Mouse (Mus musculus) heart, postnatal 0 days (tissue): ENCODE measurements around the gene Lemd1. TPM values are rescaled to one million over a fixed set of nuclear protein-coding genes. Genes with fewer than 3 reads are reported as not detected.

Experiments
- ATAC-seq: fragments of 200-750 bp; cut with Nextera tagmentation; 2 replicates; pipeline ENCODE4 v1.8.0; 2017; ENCODE audit warnings: low read depth, moderate number of reproducible peaks, moderate library complexity; ENCODE audit not compliant: insufficient read depth
- DNase-seq: peaks from one replicate; pipeline ENCODE4 v3.0.0-alpha.2; 2016; ENCODE audit warnings: low spot score
- H3K27ac ChIP-seq: fragments of 300-500 bp; sonication (generic); 2 replicates; pipeline ENCODE4 v1.5.1; 2014; ENCODE audit warnings: low read depth, mild to moderate bottlenecking
- H3K27me3 ChIP-seq: fragments of 300-500 bp; sonication (generic); 2 replicates; pipeline ENCODE4 v1.6.1; 2014; ENCODE audit warnings: low read length, mixed read lengths; ENCODE audit not compliant: control insufficient read depth, insufficient read depth
- H3K36me3 ChIP-seq: fragments of 300-500 bp; sonication (generic); replicated peaks from 2 replicates; pipeline ENCODE4 v1.6.1; 2014; ENCODE audit warnings: low read length, mixed read lengths; ENCODE audit not compliant: control insufficient read depth, insufficient read depth
- H3K4me1 ChIP-seq: fragments of 300-500 bp; sonication (generic); 2 replicates; pipeline ENCODE4 v1.6.1; 2014; ENCODE audit warnings: antibody characterized with exemption; ENCODE audit not compliant: control insufficient read depth, insufficient read depth
- H3K4me2 ChIP-seq: fragments of 300-500 bp; sonication (generic); 2 replicates; pipeline ENCODE4 v1.6.1; 2014; ENCODE audit warnings: low read depth, mild to moderate bottlenecking, low read length, moderate library complexity
- H3K4me3 ChIP-seq: fragments of 300-500 bp; sonication (generic); 2 replicates; pipeline ENCODE4 v1.5.1; 2014; ENCODE audit warnings: low read depth, low read length
- H3K9ac ChIP-seq: fragments of 300-500 bp; sonication (generic); replicated peaks from 2 replicates; pipeline ENCODE4 v1.6.1; 2014; ENCODE audit warnings: low read depth, low read length, mixed read lengths
- H3K9me3 ChIP-seq: fragments of 300-500 bp; sonication (generic); replicated peaks from 2 replicates; pipeline ENCODE4 v1.6.1; 2016; ENCODE audit warnings: low read length; ENCODE audit not compliant: control insufficient read depth
- EP300 ChIP-seq: IDR thresholded peaks from 2 replicates; pipeline ENCODE4 v1.6.1; 2016; ENCODE audit warnings: antibody characterized with exemption, low read depth
- WGBS: fragments of 180-500 bp; shearing (Covaris S2); extraction: QIAGEN DNeasy Blood & Tissue Kit; methylation state at CpG from one replicate; pipeline ENCODE4 v1.1.7; 2014; 5-methylcytosine and 5-hydroxymethylcytosine counted together
- microRNA counts: library from miRNA; unstranded; fragments of <30 nt; microRNA quantifications from one replicate; lab custom pipeline; 2015
- microRNA-seq: library from miRNA; unstranded; fragments of <30 nt; microRNA quantifications from one replicate; pipeline ENCODE4, GENCODE M21; 2016
- polyA plus RNA-seq: library from polyadenylated mRNA; unstranded; fragments of >200 nt; fragmentation: Nextera tagmentation; extraction: Ambion mirVana; gene quantifications from 2 replicates; pipeline ENCODE4 v1.2.1, GENCODE M21; 2015
- total RNA-seq: library from RNA; depleted of rRNA; stranded (reverse); fragments of >200 nt; gene quantifications from 2 replicates; pipeline ENCODE4 v1.2.3, GENCODE M21; 2014; ENCODE audit warnings: low replicate concordance; rRNA removed

Lemd1 gene
- total and polyA plus RNA-seq, 2 experiments from 2014 or later, result not detected

GRCm38 (mm10) chr1:132308674-132309073 lies 117.4 kb downstream of the Lemd1 start:
- Histone ChIP-seq H3K27me3 (0 out of 2 replicates have a peak, but pooled peaks cover 3% of the 10 kb centered on the region), H3K9me3 (no peaks in the 10 kb centered on the region), H3K27ac (no peak overlapping the region), H3K4me2 (no peak overlapping the region), H3K9ac (no peak overlapping the region), H3K4me3 (no peak overlapping the region), H3K36me3 (no peaks in the 10 kb centered on the region), H3K4me1 (peaks cover 19% of the 10 kb centered on the region)
- no peak for DNase-seq
- no peak for TF ChIP-seq EP300
- WGBS, result 65% methylated on average over 7 of the region's 7 CpGs
- no peak for ATAC-seq

MicroRNA genes within 50 kb of the gene (microRNA counts, 519-probe panel; counts per million panel counts)
- not detected for microRNA mmu-miR-135b (lab: Ali Mortazavi, UCI)

Small RNA genes within 50 kb of the gene (microRNA-seq; reads per million reads assigned to microRNA genes)
- gene Mir135b, result 23.7 reads per million, percentile 39 among the genes with 10 or more reads in this experiment

Other genes with a start within 250 kb of the Lemd1 start
- gene Slc45a3, start 228.5 kb upstream of the Lemd1 start, total RNA-seq, result 9.5 and 23.6 TPM in 2 replicates
- 2.6 and 2.8 TPM in 2 replicates for gene Slc45a3, start 228.5 kb upstream of the Lemd1 start, polyA plus RNA-seq
- gene Elk4, start 183.8 kb upstream of the Lemd1 start, total RNA-seq, result 32.9 and 35.3 TPM in 2 replicates
- gene Elk4, start 183.8 kb upstream of the Lemd1 start, polyA plus RNA-seq, result 10.5 and 13.3 TPM in 2 replicates
- gene Mfsd4a, start 123.4 kb upstream of the Lemd1 start, total RNA-seq, result 4.4 and 4.5 TPM in 2 replicates
- 4.2 and 6.4 TPM in 2 replicates for gene Mfsd4a, start 123.4 kb upstream of the Lemd1 start, polyA plus RNA-seq
- gene Cdk18, start 51.7 kb upstream of the Lemd1 start, total RNA-seq, result 4.0 and 6.2 TPM in 2 replicates
- gene Cdk18, start 51.7 kb upstream of the Lemd1 start, polyA plus RNA-seq, result 1.9 and 2.0 TPM in 2 replicates
- 0.39 TPM in 1 of 2 replicates, not detected in the other for gene AC124108.1, start within 50 bp of the Lemd1 start, total RNA-seq
- gene AC124108.1, start within 50 bp of the Lemd1 start, polyA plus RNA-seq, result not detected in 2 replicates
- not detected in 2 replicates for gene Gm10188, start 38.3 kb downstream of the Lemd1 start, total RNA-seq
- gene Gm10188, start 38.3 kb downstream of the Lemd1 start, polyA plus RNA-seq, result not detected in 2 replicates
- 0.12 and 2.3 TPM in 2 replicates for gene Klhdc8a, start 107.2 kb downstream of the Lemd1 start, total RNA-seq
- gene Klhdc8a, start 107.2 kb downstream of the Lemd1 start, polyA plus RNA-seq, result 0.68 and 0.95 TPM in 2 replicates
- gene Nuak2, start 124.7 kb downstream of the Lemd1 start, total RNA-seq, result 0.76 and 2.6 TPM in 2 replicates
- gene Nuak2, start 124.7 kb downstream of the Lemd1 start, polyA plus RNA-seq, result 2.0 and 2.2 TPM in 2 replicates
- gene Tmcc2, start 199.8 kb downstream of the Lemd1 start, total RNA-seq, result 19.9 and 20.4 TPM in 2 replicates
- gene Tmcc2, start 199.8 kb downstream of the Lemd1 start, polyA plus RNA-seq, result 4.6 and 6.5 TPM in 2 replicates
- gene Dstyk, start 226.1 kb downstream of the Lemd1 start, total RNA-seq, result 6.7 and 37.6 TPM in 2 replicates
- gene Dstyk, start 226.1 kb downstream of the Lemd1 start, polyA plus RNA-seq, result 6.3 and 6.7 TPM in 2 replicates